Mouse (Mus musculus) MEL (cell line): ENCODE data around the gene Actc1.

Experiments
- CHD2 ChIP-seq: IDR thresholded peaks from 2 replicates; pipeline ENCODE4 v1.6.1; 2011; ENCODE audit warnings: low read length, improper control_type of control experiment
- CTCF ChIP-seq, 3 experiments: IDR thresholded peaks in 2 of 3; conservative IDR thresholded peaks in 1 of 3; 2 replicates each; pipeline ENCODE4 v1.5.1; 2011 to 2012; ENCODE audit warnings: low read length in 3 of 3, low read depth in 2 of 3, mild to moderate bottlenecking in 2 of 3, improper control_type of control experiment in 1 of 3, inconsistent platforms in 1 of 3, mixed read lengths in 1 of 3, moderate library complexity in 1 of 3; ENCODE audit not compliant: control insufficient read depth in 1 of 3, insufficient read depth in 1 of 3, poor library complexity in 1 of 3, severe bottlenecking in 1 of 3
- E2F4 ChIP-seq: IDR thresholded peaks from 2 replicates; pipeline ENCODE4 v1.6.1; 2011; ENCODE audit warnings: low read depth, low read length, improper control_type of control experiment, borderline replicate concordance
- ELF1 ChIP-seq: IDR thresholded peaks from 2 replicates; pipeline ENCODE4 v1.6.1; 2014; ENCODE audit warnings: low read depth, mild to moderate bottlenecking, inconsistent platforms, low read length, improper control_type of control experiment, moderate library complexity
- EP300 ChIP-seq, 2 experiments: IDR thresholded peaks; 2 replicates each; pipeline ENCODE4 v1.6.1; 2011; ENCODE audit warnings: improper control_type of control experiment in 2 of 2, low read length in 2 of 2, low read depth in 1 of 2, mild to moderate bottlenecking in 1 of 2
- GABPA ChIP-seq: IDR thresholded peaks from 2 replicates; pipeline ENCODE4 v1.6.1; 2012; ENCODE audit warnings: low read depth, mild to moderate bottlenecking, inconsistent platforms, low read length, improper control_type of control experiment, moderate library complexity
- MAZ ChIP-seq: IDR thresholded peaks from 2 replicates; pipeline ENCODE4 v1.6.1; 2012; ENCODE audit warnings: low read depth, mild to moderate bottlenecking, inconsistent platforms, low read length, improper control_type of control experiment
- NELFE ChIP-seq: IDR thresholded peaks from 2 replicates; pipeline ENCODE4 v1.6.1; 2011; ENCODE audit warnings: low read depth, low read length, improper control_type of control experiment
- POLR2A ChIP-seq, 2 experiments: IDR thresholded peaks; 2 replicates each; pipeline ENCODE4 v1.6.1; 2011 to 2012; ENCODE audit warnings: low read length in 2 of 2, mild to moderate bottlenecking in 2 of 2, control low read depth in 1 of 2, improper control_type of control experiment in 1 of 2, low read depth in 1 of 2, moderate library complexity in 1 of 2; ENCODE audit not compliant: control insufficient read depth in 1 of 2, insufficient read depth in 1 of 2, poor library complexity in 1 of 2
- USF1 ChIP-seq: IDR thresholded peaks from 2 replicates; pipeline ENCODE4 v1.6.1; 2014; ENCODE audit warnings: low read depth, mild to moderate bottlenecking, inconsistent platforms, low read length, improper control_type of control experiment, moderate library complexity
- ZC3H11A ChIP-seq: IDR thresholded peaks from 2 replicates; pipeline ENCODE4 v1.6.1; 2012; ENCODE audit warnings: low read depth, mild to moderate bottlenecking, inconsistent platforms, low read length, improper control_type of control experiment
- ZNF384 ChIP-seq: IDR thresholded peaks from 2 replicates; pipeline ENCODE4 v1.6.1; 2012; ENCODE audit warnings: low read depth, mild to moderate bottlenecking, inconsistent platforms, low read length, improper control_type of control experiment

- TF ChIP-seq USF1 = no peak
- no peak for TF ChIP-seq CTCF (IDR thresholded peaks at IDR 0.05 in 2 of 3, conservative IDR thresholded peaks at IDR 0.05 in 1 of 3; ENCODE audit: control insufficient read depth in 1 of 3, insufficient read depth in 1 of 3, low read depth in 2 of 3, low read length in 3 of 3, poor library complexity in 1 of 3, severe bottlenecking in 1 of 3)
- TF ChIP-seq GABPA = no peak
- no peak for TF ChIP-seq E2F4
- TF ChIP-seq POLR2A (IDR thresholded peaks at IDR 0.05; ENCODE audit: control insufficient read depth in 1 of 2, insufficient read depth in 1 of 2, low read depth in 1 of 2, low read length in 2 of 2, poor library complexity in 1 of 2) = no peak
- TF ChIP-seq EP300 (IDR thresholded peaks at IDR 0.05; ENCODE audit: low read depth in 1 of 2, low read length in 2 of 2) = no peak
- TF ChIP-seq NELFE = no peak
- TF ChIP-seq MAZ = no peak
- TF ChIP-seq ZNF384 = no peak
- TF ChIP-seq ELF1 = no peak
- no peak for TF ChIP-seq CHD2
- TF ChIP-seq ZC3H11A = no peak
Measured at GRCm38 (mm10) chr2:114047960-114048611, 5.3 kb downstream of the Actc1 start.
